Mouse (Mus musculus) forebrain, embryonic 11.5 days (tissue): Measurements from ENCODE around the gene Ppt2. TPM values are rescaled to one million over a fixed set of nuclear protein-coding genes. Genes with fewer than 3 reads are reported as not detected.

Source experiments
- ATAC-seq: fragments of 200-750 bp; cut with Nextera tagmentation; replicated peaks from 2 replicates; pipeline ENCODE4 v1.8.0; 2017; ENCODE audit warnings: moderate TSS enrichment; ENCODE audit not compliant: low FRiP score
- DNase-seq: peaks from one replicate; pipeline ENCODE4 v3.0.0-alpha.2; 2017; ENCODE audit warnings: low spot score
- H3K27ac ChIP-seq: fragments of 300-500 bp; sonication (generic); 2 replicates; pipeline ENCODE4 v1.5.1; 2014; ENCODE audit warnings: low read depth, low read length
- H3K27me3 ChIP-seq: fragments of 300-500 bp; sonication (generic); 2 replicates; pipeline ENCODE4 v1.6.1; 2014; ENCODE audit warnings: mild to moderate bottlenecking, low read length, mixed read lengths; ENCODE audit not compliant: control insufficient read depth, insufficient read depth
- H3K36me3 ChIP-seq: fragments of 300-500 bp; sonication (generic); 2 replicates; pipeline ENCODE4 v1.6.1; 2014; ENCODE audit warnings: mild to moderate bottlenecking, low read length, moderate library complexity, mixed read lengths; ENCODE audit not compliant: control insufficient read depth, insufficient read depth
- H3K4me1 ChIP-seq: fragments of 300-500 bp; sonication (generic); replicated peaks from 2 replicates; pipeline ENCODE4 v1.6.1; 2014; ENCODE audit warnings: low read length, mixed read lengths; ENCODE audit not compliant: control insufficient read depth, insufficient read depth
- H3K4me2 ChIP-seq: fragments of 300-500 bp; sonication (generic); 2 replicates; pipeline ENCODE4 v1.6.1; 2014; ENCODE audit warnings: low read depth, mild to moderate bottlenecking, low read length, moderate library complexity, mixed read lengths; ENCODE audit not compliant: severe bottlenecking
- H3K4me3 ChIP-seq: fragments of 300-500 bp; sonication (generic); 2 replicates; pipeline ENCODE4 v1.5.1; 2014; ENCODE audit warnings: low read depth, low read length
- H3K9ac ChIP-seq: fragments of 300-500 bp; sonication (generic); 2 replicates; pipeline ENCODE4 v1.6.1; 2014; ENCODE audit warnings: low read length
- H3K9me3 ChIP-seq: fragments of 300-500 bp; sonication (generic); 2 replicates; pipeline ENCODE4 v1.6.1; 2016; ENCODE audit warnings: low read length, mixed read lengths; ENCODE audit not compliant: control insufficient read depth
- WGBS: fragments of 180-500 bp; shearing (Covaris S2); extraction: QIAGEN DNeasy Blood & Tissue Kit; methylation state at CpG from one replicate; pipeline ENCODE4 v1.1.7; 2014; 5-methylcytosine and 5-hydroxymethylcytosine counted together
- polyA plus RNA-seq: library from polyadenylated mRNA; unstranded; fragments of >200 nt; fragmentation: Nextera tagmentation; extraction: Ambion mirVana; gene quantifications from 2 replicates; pipeline ENCODE4 v1.2.1, GENCODE M21; 2014

The Ppt2 gene
- polyA plus RNA-seq, 1 experiment from 2014 or later, result 26.4 TPM

GRCm38 (mm10) chr17:34592581-34593549 lies 35.4 kb downstream of the Ppt2 start:
- Histone ChIP-seq H3K4me3 (peak overlapping the region; percentile 85), H3K4me1 (peaks cover 32% of the 10 kb centered on the region), H3K36me3 (peaks cover 4% of the 10 kb centered on the region), H3K4me2 (peak overlapping the region; percentile 95), H3K9ac (peak overlapping the region; percentile 99), H3K9me3 (no peaks in the 10 kb centered on the region), H3K27me3 (no peaks in the 10 kb centered on the region), H3K27ac (peak overlapping the region; percentile 100)
- DNase-seq (peak; percentile 73), ATAC-seq (peak; percentile 22; the same call in 1 of the 2 replicates)
- WGBS, result 1% methylated on average over 31 of the region's 32 CpGs

- Histone ChIP-seq H3K9ac (peak overlapping the region; percentile 99), H3K4me2 (peak overlapping the region; percentile 95), H3K4me3 (peak overlapping the region; percentile 85), H3K27me3 (no peaks in the 10 kb centered on the region), H3K36me3 (peaks cover 4% of the 10 kb centered on the region), H3K4me1 (peaks cover 32% of the 10 kb centered on the region), H3K9me3 (no peaks in the 10 kb centered on the region), H3K27ac (peak overlapping the region; percentile 100)
- WGBS, result under 1% methylated on average over 24 of the region's 35 CpGs
- peak; percentile 98 for DNase-seq
- ATAC-seq, result peak; percentile 63
Observed at GRCm38 (mm10) chr17:34591994-34592375, 36.3 kb downstream of the Ppt2 start.

GRCm38 (mm10) chr17:34591029-34591993 lies 37.0 kb downstream of the Ppt2 start, which contains the start of gene Pbx2:
Gene Pbx2 (plus strand): TSS chr17:34591266.
- peak within 1 kb of the TSS; percentile 100 for H3K27ac ChIP-seq
- H3K27me3 ChIP-seq, result no peaks in the 10 kb centered on the region
- DNase-seq (peak; percentile 85), ATAC-seq (peak; percentile 44)
- 3% methylated on average over 21 of the region's 21 CpGs for WGBS
- peak within 1 kb of the TSS; percentile 99 for H3K9ac ChIP-seq
- H3K9me3 ChIP-seq, result no peaks in the 10 kb centered on the region
- H3K4me2 ChIP-seq, result peak within 1 kb of the TSS; percentile 95
- H3K4me1 ChIP-seq, result peaks cover 32% of the 10 kb centered on the region
- H3K4me3 ChIP-seq, result peak within 1 kb of the TSS; percentile 85
- H3K36me3 ChIP-seq, result peaks cover 4% of the 10 kb centered on the region

- Histone ChIP-seq H3K4me3 (no peak overlapping the region), H3K36me3 (no peaks in the 10 kb centered on the region; the same call in 1 of the 2 replicates), H3K9ac (peak overlapping the region; percentile 99; the same call in 1 of the 2 replicates), H3K4me1 (peaks cover 39% of the 10 kb centered on the region), H3K4me2 (peak overlapping the region; percentile 95; the same call in 1 of the 2 replicates), H3K9me3 (no peaks in the 10 kb centered on the region), H3K27me3 (no peaks in the 10 kb centered on the region), H3K27ac (peak overlapping the region; percentile 100)
- WGBS, result 59% methylated on average over 15 of the region's 15 CpGs
- DNase-seq (peak; percentile 57), ATAC-seq (no peak)
Observed at GRCm38 (mm10) chr17:34590154-34590987, 37.9 kb downstream of the Ppt2 start.

GRCm38 (mm10) chr17:34589681-34590101 lies 38.6 kb downstream of the Ppt2 start, which contains the start of gene Gpsm3:
Gene Gpsm3 (plus strand): TSS chr17:34589806.
- H3K27me3 ChIP-seq, result no peaks in the 10 kb centered on the region
- no peaks in the 10 kb centered on the region for H3K9me3 ChIP-seq
- no peaks in the 10 kb centered on the region for H3K36me3 ChIP-seq
- DNase-seq, result no peak
- peaks cover 37% of the 10 kb centered on the region for H3K4me1 ChIP-seq
- H3K9ac ChIP-seq, result peak within 1 kb of the TSS; percentile 99; the same call in 1 of the 2 replicates
- no peak for ATAC-seq
- WGBS, result 31% methylated on average over 7 of the region's 7 CpGs
- H3K27ac ChIP-seq, result peak within 1 kb of the TSS; percentile 100; the same call in 1 of the 2 replicates
- 0 out of 2 replicates have a peak within 1 kb of the TSS, but pooled peaks have one; percentile 15 for H3K4me2 ChIP-seq
- no peak within 1 kb of the TSS for H3K4me3 ChIP-seq

- DNase-seq (no peak), ATAC-seq (no peak)
- Histone ChIP-seq H3K4me3 (no peak overlapping the region), H3K4me2 (no peak overlapping the region), H3K9me3 (no peaks in the 10 kb centered on the region), H3K27me3 (no peaks in the 10 kb centered on the region), H3K36me3 (no peaks in the 10 kb centered on the region), H3K27ac (no peak overlapping the region), H3K4me1 (peaks cover 37% of the 10 kb centered on the region), H3K9ac (peak overlapping the region; percentile 6; the same call in 1 of the 2 replicates)
- WGBS, result 56% methylated on average over 7 of the region's 7 CpGs
Observed at GRCm38 (mm10) chr17:34589206-34589605, 39.1 kb downstream of the Ppt2 start.

- H3K36me3 ChIP-seq, result no peaks in the 10 kb centered on the region
- H3K4me1 ChIP-seq, result peaks cover 36% of the 10 kb centered on the region
- WGBS, result 62% methylated on average over 3 of the region's 3 CpGs
- DNase-seq (no peak), ATAC-seq (no peak)
- H3K4me2 ChIP-seq, result no peak overlapping the region
- no peaks in the 10 kb centered on the region for H3K27me3 ChIP-seq
- H3K4me3 ChIP-seq, result no peak overlapping the region
- H3K27ac ChIP-seq, result no peak overlapping the region
- H3K9me3 ChIP-seq, result no peaks in the 10 kb centered on the region
- H3K9ac ChIP-seq, result no peak overlapping the region
Observed at GRCm38 (mm10) chr17:34588767-34589166, 39.5 kb downstream of the Ppt2 start.
